Mouse (Mus musculus) heart, postnatal 4 days (tissue): ENCODE measurements at regions not wholly inside any gene's neighbourhood (a gene's known extent, or its start where the extent isn't known, plus 50 kb on each side); places are given as distances from the start of the nearest gene placed in this dataset.

Experiments
- DNase-seq: peaks from one replicate; pipeline ENCODE4 v3.0.0; 2021

DNA sequence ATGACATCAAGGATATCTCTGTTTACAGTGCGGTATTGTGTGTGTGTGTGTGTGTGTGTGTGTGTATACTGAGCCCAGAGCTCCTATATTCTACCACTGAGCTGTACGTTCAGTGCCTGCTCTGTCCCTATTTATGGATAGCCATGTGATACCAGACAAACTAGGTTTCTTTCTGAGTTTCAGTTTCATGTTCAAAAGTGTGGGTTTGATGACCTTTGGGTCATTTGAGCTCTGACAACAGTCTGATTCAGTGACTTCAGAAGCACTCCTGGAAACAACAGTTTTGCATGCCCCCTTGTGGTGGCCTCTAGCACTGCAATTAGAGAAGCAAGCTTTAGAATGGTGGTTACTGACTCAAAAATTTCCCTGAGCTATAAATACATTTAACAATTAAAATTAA is 50.9 kb upstream of the Tent2 start:
- peak; percentile 87 for DNase-seq

- DNase-seq: no peak
Measured at GRCm38 (mm10) chr13:93248711-93249110, 50.7 kb upstream of the Homer1 start.
